Mouse (Mus musculus) monocyte, adult 2 months (primary cell): ENCODE data around the gene Samd4.

Experiments used
- DNase-seq, 2 experiments: peaks; one replicate each; pipeline ENCODE4 v3.0.0; 2022; ENCODE audit warnings: low spot score in 2 of 2, low read depth in 1 of 2

Samd4 gene

DNA sequence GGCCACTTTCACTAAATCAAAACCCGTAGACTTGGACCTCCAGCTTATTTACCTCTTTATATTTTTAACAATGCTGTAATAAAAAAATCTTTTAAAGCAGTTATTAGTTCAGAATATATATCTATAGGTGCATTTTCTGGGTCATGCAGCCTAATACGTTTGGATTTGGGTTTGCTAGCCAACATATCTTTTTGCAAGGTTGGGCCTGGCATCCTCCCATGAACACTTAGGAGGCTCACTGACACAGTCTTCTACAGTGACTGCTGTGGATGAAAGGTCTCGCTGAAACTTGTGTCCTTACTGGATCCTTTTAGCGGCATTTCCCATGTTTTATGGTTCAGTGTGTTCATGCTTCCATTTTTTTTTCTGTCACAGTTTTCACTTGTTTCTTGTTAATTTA lies 21.6 kb downstream of the Samd4 start:
- no peak for DNase-seq

DNA sequence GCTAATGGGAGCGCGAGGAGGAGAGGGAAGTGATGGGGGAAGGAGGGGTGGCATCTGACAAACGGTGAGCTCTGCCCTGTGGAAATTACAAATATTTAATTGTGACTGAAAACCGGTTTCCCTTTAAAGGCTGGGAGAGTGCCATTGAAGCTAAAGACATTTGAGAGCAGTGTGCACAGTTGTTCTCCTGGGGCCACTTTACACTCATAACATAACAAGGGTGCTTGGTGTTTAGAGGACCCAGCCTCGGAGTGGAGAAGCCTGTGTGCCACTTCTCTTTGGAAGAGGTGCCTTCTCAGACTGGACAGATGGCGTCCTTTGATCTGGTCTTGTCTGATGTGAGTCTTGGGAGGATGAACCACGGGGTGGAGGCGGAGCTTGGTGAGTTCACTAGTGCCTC lies 26.2 kb downstream of the Samd4 start:
- no peak for DNase-seq

DNA sequence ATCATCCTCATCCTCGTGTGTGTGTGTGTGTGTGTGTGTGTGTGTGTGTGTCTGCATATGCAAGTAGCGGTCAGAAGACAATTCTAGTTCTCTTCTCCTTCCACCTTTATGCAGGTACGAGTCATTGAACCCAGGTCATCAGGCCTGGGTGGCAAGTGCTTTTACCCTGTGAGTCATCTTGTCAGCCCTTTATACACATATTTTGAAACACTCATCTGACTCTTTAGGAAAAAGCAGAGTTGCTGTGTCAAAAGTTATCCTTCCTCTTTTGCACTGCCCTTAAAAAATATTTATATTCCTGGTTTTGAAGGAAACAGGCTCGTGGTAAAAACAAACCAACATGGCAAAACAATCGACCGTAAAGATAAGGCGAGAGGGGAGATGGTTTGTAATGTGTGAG lies 29.8 kb downstream of the Samd4 start:
- no peak for DNase-seq

DNA sequence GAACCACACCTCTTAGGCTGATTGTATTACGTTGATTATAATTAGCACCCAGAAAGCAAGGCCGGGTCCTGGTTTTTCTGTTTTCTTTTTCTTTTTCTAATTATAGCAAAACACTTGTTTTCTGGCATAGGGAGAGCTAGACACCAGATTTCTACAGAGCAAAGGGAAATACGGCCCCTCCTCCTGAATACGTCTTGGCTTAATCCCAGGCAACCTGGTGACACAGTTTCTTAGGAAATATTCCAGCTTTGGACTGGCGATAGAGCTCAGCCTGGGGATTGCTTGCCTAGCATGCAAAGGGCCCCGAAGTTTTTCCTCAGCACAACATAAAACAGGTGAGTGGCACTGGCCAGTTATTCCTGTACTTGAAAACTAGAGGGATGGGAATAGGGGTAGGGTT lies 31.7 kb downstream of the Samd4 start:
- no peak for DNase-seq

DNA sequence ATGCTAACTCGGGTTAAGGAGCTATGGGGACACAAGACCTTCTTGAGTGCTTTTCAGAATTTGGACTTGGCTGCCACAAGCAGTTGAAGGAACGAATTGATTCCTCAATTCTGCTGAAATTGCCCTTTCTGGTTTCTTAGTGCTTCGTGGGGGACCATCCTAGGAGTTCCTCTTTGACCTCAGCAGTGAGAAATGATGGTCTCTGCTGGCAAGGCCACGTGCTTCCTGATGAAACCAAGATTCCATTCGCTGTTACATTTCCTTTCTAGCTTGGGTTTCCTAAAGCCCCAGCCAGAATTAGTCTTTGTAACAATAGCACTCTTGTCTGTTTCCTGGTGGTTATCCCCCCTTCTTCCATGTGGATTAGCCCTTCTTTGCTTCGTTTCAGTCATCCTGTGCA lies 32.9 kb downstream of the Samd4 start:
- DNase-seq, result no peak

DNA sequence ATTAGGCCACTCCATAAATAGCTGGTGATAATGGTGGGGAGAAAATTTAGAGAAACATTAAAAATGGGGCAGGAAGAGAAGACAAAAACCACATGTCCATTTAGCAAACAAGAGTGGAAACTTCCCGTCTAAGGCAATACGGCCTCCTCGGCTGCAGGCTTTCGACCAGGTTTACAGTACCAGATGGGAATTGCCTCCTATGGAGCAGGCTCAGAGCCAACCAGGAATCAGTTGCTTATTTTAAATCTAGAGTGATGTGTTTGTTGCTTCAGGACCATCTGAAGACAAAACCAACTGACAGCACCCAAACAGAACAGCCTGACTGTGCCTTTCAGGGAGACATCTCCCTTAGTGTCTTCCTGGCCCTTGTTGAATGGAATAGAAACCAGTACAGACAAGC lies 33.9 kb downstream of the Samd4 start:
- DNase-seq, result no peak

DNA sequence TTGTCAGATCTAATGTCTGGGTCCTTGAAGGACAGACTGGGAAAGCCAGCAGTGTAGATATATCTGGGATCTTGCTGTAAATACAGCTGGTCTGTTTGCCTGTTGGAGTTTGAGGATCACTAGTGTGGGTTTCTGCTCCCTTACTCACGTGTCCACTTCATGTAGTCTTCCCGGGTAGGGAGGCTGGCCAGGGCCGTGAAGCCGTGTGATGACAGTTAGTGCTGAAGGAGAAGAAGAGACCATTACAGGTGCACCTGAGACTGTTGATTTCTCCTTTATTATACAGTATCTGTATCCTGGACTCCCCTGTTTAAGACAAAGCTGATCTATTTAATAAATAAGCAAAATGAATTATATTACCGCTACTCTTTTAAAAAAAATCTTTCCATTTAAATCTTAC lies 34.5 kb downstream of the Samd4 start:
- DNase-seq, result no peak

DNA sequence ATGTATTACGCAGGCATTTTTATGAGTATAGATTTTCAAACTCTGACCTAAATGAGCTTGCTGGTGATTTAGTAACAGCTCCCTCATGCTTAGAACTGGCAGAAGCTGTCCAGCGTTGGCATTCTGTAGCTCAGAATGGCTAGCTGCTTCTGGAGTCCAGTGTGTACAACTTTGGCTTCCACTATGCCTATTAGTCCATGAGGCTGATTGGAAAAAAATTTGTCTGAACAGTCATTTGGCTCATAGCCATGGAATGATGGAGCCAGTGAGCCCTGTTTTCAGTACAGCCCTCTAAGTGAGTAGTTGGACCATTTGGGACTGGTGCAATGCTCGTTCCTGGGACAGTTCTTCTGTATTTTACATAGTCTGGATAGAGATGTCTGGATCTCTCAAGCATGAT lies 34.9 kb downstream of the Samd4 start:
- DNase-seq, result no peak

DNA sequence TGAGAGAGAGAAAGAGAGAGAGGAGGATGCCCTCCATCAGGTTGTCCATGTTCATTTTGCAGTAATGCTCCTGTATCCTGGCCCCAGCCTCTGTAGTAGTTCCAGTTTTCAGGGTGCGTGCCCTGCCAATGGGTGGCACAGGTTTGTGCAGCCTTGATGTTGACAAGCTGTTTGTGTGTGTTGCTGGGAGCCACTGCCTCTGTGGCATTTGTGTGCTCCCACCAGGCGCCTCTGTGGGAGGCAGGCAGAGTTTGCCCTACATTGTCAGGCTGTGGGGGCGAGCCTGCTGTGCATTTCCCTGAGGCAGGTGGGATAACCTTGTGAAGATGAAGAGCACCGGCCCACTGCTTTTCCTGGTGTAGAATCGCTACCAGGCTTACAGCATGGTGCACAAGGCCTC lies 37.8 kb downstream of the Samd4 start:
- no peak for DNase-seq

DNA sequence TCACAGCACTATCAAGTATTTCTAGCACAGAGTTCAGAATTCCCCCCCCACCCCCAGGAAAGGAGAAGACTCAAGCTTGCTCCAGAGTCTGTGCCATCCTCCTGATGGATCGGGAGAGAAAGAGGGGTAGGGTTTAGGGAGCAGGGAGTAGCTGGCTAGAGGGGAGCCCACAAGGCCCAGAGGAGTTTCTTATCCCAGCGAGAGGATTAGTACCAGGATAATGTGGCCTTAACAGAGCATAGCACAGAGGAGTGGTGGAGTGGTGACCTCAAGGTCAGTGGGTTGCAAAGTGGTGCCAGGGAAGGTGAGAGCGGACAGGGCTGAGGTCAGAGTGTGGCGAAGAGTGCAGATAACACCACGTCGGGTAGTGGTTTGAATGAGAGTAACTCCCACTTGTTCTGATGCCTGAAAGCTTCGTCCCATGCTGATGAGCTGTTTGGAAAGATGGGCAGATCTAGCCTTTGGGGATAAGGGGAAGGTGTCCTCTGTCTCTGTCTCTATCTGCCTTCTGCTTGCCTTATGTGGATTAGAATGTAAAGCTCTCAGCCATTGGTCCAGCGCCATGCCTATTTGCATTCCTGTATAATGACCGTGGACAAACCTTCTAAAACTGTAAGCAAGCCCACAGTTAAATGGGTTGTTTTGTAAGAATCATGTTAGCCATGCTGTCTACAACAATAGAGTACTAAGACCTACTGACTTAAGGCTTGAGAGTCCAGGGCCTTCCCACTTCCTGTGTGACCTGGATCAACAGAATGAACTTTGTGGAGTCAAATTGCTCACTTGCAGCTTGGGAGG lies 38.7 kb downstream of the Samd4 start:
- DNase-seq, result no peak

DNA sequence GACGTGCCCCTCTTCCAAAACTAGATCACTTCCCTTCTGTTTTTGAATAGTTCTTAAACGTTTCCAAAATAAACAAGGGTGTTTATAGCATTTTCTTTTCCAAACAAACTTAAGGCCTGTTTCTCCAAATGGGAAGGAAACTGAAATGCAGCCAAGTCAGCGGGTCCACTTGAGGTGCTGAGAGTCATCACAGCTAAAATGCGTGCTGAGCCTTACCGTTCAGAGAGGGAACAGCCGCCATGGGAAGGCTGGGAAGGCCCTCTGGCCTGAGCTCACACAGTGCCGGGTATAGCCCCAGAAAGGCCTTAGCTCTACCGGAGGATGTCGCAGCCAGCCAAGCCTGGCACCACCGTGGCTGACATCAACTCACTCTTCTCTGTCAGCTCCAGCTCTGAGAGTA lies 41.3 kb downstream of the Samd4 start:
- DNase-seq, result no peak

DNA sequence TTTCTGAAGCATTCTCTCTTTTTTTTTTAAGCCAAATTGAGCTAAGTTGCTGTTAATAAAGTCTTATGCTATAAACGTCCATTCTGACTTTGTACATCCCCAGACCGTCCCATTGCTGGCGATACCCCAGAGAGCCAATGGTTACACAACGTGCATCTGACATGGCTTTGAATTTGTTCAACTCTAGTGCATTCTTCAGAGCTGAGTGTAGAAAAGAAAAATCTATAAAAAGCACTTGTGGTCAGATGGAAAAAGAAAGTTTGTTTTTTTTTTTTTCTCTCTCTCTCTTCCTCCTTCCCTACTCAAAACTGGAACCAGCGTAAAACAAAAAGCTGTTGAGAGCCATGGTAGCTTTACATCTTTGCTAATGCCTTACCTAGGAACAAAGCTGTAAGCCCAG lies 41.8 kb downstream of the Samd4 start:
- DNase-seq, result no peak

DNA sequence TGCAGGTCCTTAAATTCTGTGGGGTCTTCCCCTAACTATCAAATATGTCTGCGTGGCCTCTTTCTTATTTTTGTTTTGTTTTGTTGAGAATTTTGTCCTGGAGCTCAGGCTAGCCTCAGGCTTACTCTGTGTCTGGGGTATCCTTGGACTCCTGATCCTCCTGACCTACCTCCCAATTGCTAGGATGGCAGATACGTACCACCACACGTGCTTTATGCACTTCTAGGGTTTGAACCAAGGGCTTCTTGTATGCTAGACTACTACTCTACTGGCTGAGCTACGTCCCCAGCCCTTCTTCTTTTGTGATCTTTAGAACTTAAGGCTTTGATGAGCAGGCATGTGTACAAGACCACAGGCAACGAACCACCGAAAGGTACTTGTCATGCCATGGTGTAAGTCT lies 45.9 kb downstream of the Samd4 start:
- no peak for DNase-seq

DNA sequence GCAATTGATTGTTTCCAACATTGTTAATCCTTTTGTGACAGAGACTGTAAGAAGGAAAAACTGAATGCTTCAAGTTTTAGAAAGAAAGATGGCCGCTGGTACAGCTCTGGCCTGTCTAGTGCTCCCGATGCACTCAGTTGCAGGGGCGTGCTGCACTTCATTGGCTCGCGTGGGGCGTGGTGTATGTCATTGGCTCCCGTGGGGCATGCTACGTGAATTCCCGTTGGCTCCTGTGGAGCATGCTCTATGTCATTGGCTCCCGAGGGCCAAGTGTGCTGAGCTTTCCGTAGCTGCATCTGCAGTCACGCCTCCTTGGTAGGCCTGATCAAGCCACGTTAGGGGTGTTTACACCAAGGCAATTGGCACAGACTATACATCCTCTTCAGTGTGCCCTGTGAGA lies 49.5 kb downstream of the Samd4 start:
- no peak for DNase-seq

DNA sequence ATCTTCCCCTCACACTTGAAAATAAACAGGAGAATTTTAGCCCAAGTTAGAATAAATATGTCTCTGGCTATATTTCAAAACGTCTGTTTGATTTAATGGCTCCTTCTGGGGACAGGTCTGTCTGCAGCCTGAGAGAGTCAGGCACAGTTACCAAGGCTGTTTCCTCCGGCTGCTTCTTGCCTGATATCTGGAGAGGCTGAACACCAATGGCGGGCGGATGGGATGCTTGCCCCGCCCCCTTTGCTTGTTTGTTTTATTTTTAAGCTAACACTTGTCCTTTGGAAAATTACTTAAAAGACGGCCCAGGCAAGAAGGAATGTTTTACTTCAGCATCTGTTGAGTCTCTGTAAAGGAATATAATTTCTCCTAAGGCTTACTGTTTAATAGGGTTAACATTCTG lies 50.1 kb downstream of the Samd4 start:
- DNase-seq, result no peak

DNA sequence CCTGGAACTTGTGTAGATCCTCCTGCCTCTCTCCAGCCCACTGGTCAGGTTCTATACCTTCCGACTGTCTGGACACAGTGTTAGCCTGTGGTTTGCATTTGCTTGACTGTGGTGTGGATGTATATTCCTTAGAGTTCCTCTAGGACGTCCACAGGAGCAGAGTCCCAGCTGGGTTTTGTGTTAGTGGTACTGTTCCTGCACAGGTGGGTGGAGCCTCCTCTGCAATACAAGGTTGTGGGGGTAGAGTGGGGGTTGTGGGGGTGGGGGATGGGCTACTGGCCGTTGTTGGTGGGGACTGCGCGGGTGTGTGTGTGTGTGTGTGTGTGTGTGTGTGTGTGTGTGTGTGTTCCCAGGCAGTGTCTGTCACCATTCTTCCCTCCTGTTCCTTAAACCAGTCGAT lies 58.4 kb downstream of the Samd4 start:
- no peak for DNase-seq

DNA sequence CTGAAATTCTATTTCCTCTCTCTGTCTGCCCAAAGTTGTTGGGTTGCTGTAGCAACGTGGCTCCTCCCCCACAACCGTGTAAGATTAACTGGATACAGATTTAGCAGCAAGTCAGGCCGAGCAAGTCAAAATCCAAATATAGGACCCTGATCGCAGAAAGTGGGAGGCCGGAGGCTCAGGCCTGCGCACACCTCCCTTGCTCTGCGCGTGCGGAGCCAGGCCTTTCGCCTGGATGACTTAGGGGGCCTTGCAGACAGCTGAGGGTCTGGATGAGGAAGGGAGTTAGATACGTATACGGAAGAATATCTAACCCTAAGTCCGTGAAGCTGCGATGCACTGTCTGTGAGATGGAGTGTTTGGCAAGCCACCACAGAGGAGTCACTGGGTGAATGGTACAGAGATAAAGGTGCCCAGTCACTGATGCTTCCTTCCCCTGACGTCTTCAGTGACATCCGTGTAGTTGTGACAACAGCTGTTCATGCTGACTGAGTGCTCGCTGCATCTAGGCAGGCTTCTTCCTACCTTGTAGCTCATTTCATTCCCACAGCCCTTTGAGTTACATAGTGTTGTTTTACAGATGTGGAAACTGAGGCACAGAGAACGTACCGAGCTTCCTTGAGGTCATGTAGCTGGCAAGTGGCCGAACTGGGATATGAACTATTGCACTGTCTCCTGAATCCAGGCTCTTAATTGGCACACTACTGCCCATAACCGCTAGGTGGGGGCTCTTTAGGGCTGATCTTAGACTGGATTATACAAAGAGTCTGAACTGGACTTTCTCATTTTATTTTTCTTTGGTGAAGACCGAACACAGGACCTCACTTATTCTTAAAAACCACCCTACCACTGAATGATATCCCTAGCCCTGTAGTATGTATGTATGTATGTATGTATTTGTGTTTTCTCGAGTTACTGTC lies 59.5 kb downstream of the Samd4 start:
- DNase-seq, result no peak

DNA sequence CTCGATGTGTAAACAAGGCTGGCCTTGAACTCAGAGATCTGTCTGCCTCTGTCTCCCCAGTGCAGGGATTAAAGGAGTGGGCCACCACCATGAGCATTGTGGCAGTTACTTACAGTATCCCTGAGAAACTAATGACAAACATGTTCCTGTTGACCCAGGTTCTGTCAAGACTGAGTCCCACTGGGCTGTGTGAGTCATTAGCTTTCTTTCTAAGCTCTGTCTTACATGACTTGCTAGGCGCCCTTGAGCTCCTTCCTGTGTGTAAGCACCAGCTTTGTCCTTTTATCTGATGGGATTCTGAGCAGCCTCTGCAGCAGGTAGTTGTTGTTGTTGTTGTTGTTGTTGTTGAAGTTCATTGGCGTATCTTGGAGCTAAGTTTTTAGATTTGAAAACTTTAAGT lies 61.8 kb downstream of the Samd4 start:
- no peak for DNase-seq

DNA sequence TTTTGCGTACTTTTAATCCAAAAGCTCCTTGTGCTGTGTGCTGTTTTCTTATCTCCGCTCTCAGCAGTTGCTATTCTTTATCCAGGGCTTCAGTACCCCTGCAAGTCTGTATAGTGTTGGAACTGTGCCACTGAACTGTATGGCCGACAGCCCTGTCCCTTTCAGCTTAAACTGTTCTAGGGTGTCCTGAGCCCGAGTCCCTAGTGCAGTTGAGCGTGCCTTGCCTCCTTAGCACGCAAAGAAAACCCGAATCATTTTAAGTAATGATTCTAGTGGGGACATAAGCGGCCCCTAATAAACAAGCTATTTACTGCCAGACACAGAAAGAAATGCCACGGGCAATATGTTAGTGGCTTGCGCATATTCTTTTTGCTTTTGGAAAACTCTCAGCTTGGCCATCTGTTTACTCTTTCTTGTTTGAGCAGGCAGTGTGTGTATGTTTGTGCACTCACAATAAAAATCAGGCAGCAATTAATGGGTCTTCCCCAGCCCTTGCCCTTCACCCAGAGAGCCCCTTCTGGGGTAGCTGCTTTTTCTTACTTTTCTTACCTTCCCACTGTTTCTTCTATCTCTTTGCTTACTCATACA lies 63.3 kb downstream of the Samd4 start:
- DNase-seq, result no peak

DNA sequence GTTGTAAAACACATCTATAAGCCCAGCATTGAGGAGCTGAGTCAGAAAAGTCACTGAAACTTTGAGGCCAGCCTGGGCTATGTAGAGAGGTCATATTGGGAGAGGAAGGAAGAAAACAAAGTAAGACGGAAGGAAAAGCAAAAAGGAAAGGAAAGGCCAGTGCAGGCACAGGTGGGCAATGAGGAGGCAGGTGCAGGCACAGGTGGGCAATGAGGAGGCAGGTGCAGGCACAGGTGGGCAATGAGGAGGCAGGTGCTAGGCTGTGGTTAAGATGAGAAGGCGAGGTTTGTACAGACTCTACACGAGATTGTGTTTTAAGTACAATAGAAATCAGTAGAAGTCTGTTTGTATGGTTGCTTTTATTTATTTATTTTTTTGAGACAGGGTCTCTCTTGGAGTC lies 65.0 kb downstream of the Samd4 start:
- DNase-seq, result no peak

DNA sequence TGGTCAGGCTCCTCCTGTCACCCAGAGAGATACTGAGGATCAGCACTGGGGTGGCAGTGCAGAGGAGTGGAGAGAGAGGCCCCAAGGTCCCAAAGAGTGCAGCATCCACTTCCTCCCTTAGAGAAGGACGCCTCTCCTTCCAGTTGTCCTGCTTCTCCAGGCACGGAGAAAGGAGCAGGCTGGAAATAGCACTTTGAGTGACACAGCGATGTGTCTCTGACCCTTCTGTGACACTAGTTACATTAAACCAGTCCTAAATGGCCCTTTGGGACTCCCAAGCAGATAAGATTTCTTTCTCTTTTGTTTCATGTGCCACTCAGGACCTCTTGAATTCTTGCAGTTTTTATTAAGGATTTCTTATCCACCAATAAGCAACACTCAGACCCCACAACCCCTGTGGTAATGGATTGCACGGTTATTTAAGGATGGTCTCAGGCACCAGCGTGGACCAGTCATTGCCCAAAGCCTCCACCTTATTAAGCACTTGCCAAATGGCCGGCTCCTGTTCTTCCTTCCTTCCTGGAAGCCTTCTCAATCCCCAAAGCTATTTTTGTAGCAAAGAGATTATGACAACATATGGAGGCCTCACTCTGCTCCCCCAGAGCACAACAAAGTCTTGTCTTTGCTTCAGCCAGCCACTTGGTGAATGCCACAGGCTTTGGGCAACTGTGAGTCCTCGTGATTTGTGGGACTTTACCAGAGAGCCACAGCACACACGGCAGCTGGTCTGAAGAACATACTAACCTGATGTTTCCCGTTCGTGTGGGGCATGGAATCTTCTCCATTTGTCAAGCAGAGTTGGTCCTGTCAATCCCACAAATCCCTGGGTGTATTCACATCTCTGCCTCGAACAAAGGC lies 68.1 kb downstream of the Samd4 start:
- no peak for DNase-seq
